Mouse (Mus musculus) liver, embryonic 14.5 days (tissue): ENCODE results near the gene Pigk.

ENCODE experiments used
- CTCF ChIP-seq: IDR thresholded peaks from 2 replicates; pipeline ENCODE4 v1.5.1; 2016; ENCODE audit warnings: antibody characterized with exemption, low read depth, control low read depth
- EP300 ChIP-seq: IDR thresholded peaks from 2 replicates; pipeline ENCODE4 v1.6.1; 2016; ENCODE audit warnings: antibody characterized with exemption, low read depth

GRCm38 (mm10) chr3:152712957-152713356, 943 bp upstream of the Pigk start:
- TF ChIP-seq CTCF, result no peak
- TF ChIP-seq EP300, result no peak
